In the genomic region with DNA sequence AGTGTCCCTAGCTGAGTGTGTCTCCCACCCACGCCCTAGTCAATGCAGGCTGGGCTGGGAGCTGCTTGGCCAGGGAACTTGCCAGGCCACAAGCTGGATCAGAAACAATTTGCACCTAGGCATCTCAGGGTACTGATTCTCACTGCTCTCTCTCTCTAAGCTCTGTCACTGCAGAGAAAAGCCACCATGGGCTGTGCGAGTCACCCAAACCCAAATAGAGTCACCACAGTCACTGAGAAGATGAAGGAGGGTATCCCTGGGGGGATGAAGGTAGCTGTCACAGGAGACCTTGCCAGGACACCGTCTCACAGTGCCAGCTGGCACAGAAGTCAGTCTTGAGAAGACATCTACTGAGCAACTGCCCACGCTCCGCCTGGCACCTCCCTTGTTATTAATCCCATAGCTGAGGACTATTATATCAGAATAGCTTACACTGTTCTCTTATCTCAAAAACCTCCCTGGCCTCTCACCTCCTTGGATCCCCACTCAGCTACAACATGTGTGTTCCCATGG, we compare ENCODE assay signal across 13 mouse cellular contexts. TPM values are rescaled to one million over a fixed set of nuclear protein-coding genes. Genes with fewer than 3 reads are reported as not detected.
"Had no signal": no experiment of that assay in that cellular context is flagged by ENCODE, and none has a peak within 500 bp of the region (broad histone marks: within the 10 kb centered on the region; RNA-seq: fewer than 3 reads in every experiment).

No protein-coding gene starts in this region.

- DNase-seq: kidney, adult 2 months; kidney, postnatal 14 days; liver, embryonic 13.5 days; liver, postnatal 0 days; right cerebral cortex, postnatal 14 days; thymus, postnatal 4 days had no signal

- H3K4me3 ChIP-seq: kidney, embryonic 15.5 days; limb, embryonic 15.5 days; liver, embryonic 13.5 days; midbrain, embryonic 13.5 days; myocyte; neural tube, embryonic 15.5 days; stomach, embryonic 15.5 days had no signal

- H3K27ac ChIP-seq: kidney, embryonic 15.5 days; limb, embryonic 15.5 days; liver, embryonic 13.5 days; midbrain, embryonic 13.5 days; neural tube, embryonic 15.5 days; stomach, embryonic 15.5 days had no signal

RNA-seq across cellular contexts. Expression of a gene that starts 33.7 kb away (rescaled TPM):
- total RNA-seq: megakaryocyte-erythroid progenitor cell, adult 5-6 weeks had no signal
